Mouse (Mus musculus) liver, embryonic 14.5 days (tissue): ENCODE measurements around the gene Rgs1.

Experiments
- CTCF ChIP-seq: IDR thresholded peaks from 2 replicates; pipeline ENCODE4 v1.5.1; 2016; ENCODE audit warnings: antibody characterized with exemption, low read depth, control low read depth
- EP300 ChIP-seq: IDR thresholded peaks from 2 replicates; pipeline ENCODE4 v1.6.1; 2016; ENCODE audit warnings: antibody characterized with exemption, low read depth

GRCm38 (mm10) chr1:144215230-144215629, 33.8 kb downstream of the Rgs1 start:
- TF ChIP-seq CTCF (no peak), EP300 (no peak)
